Mouse (Mus musculus): ENCODE measurements around the gene Mrpl45. TPM values are rescaled to one million over a fixed set of nuclear protein-coding genes. Genes with fewer than 3 reads are reported as not detected.
"Not testable (repeated sequence)": the region's sequence is repeated elsewhere in the genome, so short reads cannot be mapped to it uniquely, and the experiment has no call there.

Gene Mrpl45
- total RNA-seq, 1 experiment from 2014 or later = 46.0 TPM

GRCm38 (mm10) chr11:97292731-97293130 lies 22.8 kb upstream of the Mrpl45 start:
- DNase-seq = no peak

DNA sequence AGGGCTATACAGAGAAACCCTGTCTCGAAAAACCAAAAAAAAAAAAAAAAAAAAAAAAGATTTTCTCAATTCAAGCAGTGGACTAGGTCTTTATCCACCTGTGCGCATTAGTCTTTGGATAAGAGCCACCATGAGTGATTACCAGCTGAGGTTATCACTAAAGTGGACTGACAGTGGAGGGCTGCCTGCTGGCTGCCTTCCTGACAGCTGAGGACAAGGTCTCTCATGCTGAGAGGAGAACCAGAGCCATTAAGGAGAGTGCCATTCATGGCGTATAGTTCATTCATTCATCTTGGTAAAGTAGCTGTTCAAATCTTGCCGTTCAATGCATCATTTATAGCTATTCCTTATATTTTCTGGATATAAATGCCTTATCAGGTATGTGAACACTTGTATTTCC lies 19.0 kb upstream of the Mrpl45 start:
- no peak for DNase-seq

- no peak for DNase-seq
Observed at GRCm38 (mm10) chr11:97299939-97300338, 15.6 kb upstream of the Mrpl45 start.

- DNase-seq = no peak
Observed at GRCm38 (mm10) chr11:97301406-97301805, 14.1 kb upstream of the Mrpl45 start.

DNA sequence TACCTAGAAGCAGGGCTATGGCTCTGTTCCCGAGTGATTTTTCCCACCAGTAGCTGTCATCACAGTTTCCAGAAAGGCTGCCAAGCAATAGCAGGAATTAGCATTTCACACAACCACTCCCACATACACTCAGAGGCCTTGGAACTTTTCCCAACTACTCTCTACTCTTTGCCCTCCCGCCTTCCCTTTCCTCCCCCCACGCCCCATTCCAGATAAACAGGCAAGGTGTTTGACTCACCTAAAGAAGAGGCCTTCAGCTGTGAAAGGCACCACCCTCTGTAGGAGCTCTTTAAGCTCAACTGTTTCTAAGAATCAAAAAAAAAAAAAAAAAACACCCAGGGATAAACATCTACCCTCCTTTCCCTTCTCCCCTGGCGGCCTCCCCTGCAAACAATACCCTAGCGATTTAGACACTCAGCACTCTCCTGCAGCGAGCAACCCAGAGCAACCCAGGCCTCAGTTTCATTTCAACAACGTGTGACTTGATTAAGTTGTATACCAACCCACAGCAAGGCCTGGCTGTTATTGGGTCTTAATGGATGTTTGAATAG lies 13.2 kb upstream of the Mrpl45 start:
- DNase-seq = peak; percentile 58

- DNase-seq = no peak
Observed at GRCm38 (mm10) chr11:97304631-97305030, 10.9 kb upstream of the Mrpl45 start.

- no peak for DNase-seq
Observed at GRCm38 (mm10) chr11:97307294-97308069, 8.0 kb upstream of the Mrpl45 start.

- no peak for DNase-seq
Observed at GRCm38 (mm10) chr11:97308806-97309450, 6.6 kb upstream of the Mrpl45 start.

DNA sequence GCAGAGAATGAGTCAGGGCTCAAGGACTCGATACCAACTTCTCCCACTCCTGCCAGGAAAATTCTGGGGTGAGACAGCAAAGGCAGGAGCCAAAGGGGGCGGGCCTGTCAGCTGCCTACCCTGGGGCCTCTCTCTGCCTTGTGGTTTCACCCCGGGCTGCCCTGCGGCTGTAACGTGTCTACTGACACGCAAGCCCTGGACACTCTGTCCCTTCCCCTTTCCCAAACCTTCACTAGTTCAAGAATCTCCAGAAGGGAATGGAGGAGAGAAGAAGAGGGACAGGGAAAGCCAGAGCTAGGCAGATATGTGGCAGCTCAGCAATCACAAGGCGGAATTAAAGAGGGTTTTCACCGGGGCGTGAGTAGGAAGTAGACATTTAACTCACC lies 6.1 kb upstream of the Mrpl45 start:
- DNase-seq = peak; percentile 93

DNA sequence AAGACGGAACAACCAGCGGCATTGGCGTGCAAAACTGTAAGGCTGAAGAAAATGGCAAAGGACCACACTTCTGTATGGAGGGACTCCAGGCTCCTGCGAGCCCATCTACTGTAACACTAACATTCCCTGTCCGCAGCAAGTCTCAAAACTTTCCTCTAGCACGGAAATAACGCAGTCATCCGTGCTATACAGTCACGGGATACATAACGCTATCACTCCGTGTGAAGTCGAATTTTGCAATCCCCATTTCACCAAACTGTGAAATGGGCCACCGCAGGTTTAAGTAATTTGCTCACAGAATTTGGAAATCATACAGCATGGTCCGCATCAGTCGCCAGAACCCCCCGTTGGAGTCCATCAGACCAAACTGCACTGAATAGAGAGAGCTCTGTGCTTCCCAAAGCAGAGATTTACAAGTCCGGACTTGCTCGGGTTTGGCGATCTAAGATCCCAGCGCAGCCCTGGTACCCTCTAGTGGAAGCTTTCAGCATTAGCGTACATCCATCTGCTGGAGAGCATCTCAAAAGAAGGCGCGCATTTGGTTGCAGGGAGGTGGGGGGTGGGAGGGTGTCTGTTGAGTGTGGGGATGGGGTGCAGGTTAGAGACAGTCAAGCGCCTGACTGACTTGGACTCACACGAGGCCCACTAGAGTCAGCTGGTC lies 5.5 kb upstream of the Mrpl45 start:
- DNase-seq = peak; percentile 87

DNA sequence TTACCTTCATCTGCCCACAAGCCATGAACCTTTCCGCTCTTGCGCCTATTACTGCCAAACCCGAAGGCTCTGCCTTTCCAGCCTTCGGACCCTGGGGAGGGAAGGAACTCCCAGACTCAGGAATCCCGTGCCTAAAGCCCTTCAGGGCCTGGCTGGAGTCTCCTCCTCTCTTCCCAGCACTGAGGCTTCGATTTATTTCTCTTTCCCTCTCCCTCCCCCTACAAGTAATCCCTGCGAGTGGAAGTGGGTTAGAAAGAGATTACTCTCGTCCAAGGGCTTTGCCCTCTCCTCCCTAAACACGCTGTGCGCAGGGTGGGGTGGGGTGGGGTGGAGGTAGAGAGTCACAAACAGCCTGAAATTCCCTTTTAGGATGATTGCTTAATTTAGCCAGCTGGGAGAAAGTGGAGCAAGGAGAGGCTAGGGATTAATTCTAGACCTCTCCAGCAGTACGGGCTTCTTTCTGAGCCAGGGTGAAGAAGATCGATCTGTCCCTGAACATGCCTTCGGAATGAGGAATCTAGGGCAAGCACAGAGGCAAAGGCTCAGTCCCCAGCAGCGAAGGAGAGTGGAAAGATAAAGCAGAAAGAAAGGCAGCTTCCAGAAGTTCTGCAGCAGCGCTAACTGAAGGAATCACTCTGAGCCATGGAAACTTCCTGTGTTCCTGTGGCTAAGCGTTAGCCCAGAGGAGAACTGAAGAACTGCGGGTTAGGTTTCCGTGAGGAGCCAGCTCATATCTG lies 4.5 kb upstream of the Mrpl45 start:
- peak; percentile 33 for DNase-seq

DNA sequence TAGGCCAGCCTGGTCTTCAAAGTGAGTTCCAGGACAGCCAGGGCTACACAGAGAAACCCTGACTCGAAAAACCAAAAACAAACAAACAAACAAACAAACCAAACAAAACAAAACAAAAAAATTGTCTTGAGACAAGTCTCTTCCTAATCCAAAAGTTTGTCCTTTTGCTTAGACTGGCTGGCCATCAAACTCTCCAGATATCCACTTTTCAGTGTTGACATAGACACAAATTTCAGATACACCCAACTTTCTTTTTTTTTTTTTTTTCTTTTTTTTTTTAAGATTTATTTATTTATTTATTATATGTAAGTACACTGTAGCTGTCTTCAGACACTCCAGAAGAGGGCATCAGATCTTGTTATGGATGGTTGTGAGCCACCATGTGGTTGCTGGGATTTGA lies 2.6 kb upstream of the Mrpl45 start:
- DNase-seq = not testable (repeated sequence)

DNA sequence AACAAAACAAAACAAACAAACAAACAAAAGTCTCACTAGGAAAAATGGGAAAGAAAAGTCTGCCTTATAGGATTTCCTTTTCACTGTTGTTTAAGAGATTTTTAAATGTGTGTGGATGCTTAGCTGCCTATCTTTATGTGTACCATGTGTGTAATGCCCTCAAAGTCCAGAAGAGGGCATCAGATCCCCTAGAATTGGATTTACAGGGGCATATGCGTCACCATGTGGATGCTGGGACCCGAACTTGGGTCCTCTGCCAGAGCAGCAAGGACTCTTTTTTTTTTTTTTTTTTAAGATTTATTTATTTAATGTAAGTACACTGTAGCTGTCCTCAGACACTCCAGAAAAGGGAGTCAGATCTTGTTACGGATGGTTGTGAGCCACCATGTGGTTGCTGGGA lies 1.4 kb upstream of the Mrpl45 start:
- peak; percentile 29 for DNase-seq

DNA sequence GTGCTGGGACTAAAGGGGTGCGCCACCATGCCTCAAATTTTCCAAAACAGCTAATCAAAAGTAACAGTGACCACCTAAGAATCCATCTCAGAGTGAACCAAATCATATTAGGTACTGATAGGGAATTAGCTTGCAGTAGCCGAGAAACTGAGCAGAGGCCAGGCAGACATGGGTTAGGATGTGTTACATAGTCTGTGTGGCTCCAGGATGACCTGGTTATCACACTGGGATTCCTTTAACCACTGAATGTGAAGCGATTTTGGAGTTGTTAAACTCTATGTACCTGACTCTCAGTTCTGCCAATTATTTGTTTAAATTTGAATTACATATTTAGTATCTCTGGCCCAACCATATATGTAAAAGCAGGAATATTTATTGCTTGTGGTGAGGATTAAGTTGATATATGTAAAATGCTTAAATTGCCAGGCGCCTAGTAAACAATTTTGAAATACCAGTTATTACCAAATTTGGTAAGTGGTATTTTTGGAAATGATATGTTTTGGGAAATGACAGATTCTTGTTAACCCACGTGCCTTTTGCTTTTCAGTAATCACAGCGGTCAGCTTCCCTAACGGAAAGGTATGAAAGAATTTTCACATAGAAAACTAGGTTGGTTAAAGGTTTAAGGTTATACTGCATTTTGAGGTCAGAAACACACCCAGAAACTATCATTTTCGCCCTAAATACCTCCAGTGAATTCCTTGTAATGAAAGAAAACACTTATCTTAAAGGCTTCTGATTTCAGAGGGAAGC lies 589 bp upstream of the Mrpl45 start:
- DNase-seq = no peak

DNA sequence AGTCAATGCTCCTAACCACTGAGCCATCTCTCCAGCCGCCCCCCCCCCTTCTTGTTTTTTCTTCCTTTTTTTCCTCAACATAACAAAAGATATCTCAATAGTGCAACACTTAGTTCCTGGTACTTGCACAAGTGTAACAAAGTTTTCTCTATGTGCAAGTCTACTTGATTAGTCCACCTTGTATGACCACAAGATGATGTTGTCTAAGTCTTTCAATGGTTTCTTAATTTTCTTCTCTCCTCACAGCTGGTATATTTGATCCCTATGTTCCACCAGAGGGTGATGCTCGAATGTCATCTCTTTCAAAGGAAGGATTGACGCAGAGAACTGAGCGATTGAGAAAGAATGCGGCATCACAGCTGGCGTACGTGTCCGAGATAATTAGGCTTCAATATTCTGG lies 5.7 kb downstream of the Mrpl45 start:
- no peak for DNase-seq

GRCm38 (mm10) chr11:97321894-97322600 lies 6.5 kb downstream of the Mrpl45 start:
- not testable (repeated sequence) for DNase-seq

- DNase-seq = no peak
Observed at GRCm38 (mm10) chr11:97325224-97325623, 9.7 kb downstream of the Mrpl45 start.

GRCm38 (mm10) chr11:97328148-97328547 lies 12.6 kb downstream of the Mrpl45 start:
- peak; percentile 69 for DNase-seq

DNA sequence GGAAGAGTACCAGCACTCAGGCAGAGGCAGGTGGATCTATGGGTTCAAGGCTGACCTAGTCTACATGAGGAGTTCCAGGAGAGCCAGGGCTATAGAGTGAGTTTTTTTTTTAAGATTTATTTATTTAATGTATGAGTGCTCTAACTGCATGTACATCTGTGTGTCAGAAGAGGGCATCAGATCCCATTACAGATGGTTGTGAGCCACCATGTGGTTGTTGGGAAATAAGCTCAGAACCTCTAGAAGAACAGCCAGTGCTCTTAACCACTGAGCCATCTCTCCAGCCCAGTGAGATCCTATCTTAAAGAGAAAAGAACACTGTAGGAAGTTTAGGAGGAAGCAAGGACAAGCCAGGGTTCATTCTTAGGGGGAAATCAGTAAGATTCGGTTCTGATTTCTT lies 14.8 kb downstream of the Mrpl45 start:
- DNase-seq = no peak

DNA sequence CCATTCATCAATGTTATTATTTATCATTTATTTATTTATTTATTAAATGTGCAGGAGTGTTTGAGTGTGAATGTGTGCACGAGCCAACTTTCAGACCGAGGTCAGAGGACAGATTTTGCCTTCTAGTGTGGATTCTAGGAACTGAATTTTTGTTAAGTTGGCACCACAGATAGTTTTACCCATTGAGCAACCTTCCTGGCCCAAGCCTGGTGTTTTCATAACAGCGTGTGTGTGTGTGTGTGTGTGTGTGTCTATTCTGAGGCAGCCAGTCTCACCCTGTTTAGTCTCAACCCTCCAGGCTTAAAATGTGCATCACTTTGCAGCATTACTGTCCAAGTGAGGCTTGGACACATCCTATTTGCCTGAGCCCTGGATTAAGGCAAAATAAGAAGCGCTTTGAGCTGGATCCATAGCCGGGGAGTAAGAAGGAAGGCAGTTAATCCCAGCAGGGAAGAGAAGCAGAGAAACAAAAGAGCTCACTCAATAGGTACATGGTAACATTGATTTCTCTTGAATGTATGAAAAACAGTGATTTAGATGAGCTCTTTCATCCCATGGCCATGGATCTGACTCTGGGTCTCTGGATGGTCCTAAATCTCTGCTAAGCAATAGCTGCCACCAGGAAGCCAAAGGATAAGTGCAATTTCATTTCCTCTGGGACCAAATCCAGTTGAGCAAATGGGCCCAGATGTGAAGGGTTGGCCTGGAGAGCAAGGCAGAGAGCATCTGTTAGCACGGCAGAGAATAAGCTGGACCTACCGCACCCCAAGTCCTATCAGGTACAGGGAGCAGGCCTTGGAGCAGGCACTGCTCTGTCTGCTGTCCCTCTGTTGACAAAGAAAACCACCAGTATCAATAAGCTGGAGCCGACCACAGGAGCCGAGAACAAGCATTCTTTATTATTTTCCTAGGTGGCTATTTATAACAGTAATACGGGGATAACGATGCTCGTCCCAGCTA lies 16.0 kb downstream of the Mrpl45 start:
- no peak for DNase-seq

Measured in adrenal gland, postnatal 14 days (tissue).